Mouse (Mus musculus): ENCODE results near the gene Pdzd2.

The Pdzd2 gene

DNA sequence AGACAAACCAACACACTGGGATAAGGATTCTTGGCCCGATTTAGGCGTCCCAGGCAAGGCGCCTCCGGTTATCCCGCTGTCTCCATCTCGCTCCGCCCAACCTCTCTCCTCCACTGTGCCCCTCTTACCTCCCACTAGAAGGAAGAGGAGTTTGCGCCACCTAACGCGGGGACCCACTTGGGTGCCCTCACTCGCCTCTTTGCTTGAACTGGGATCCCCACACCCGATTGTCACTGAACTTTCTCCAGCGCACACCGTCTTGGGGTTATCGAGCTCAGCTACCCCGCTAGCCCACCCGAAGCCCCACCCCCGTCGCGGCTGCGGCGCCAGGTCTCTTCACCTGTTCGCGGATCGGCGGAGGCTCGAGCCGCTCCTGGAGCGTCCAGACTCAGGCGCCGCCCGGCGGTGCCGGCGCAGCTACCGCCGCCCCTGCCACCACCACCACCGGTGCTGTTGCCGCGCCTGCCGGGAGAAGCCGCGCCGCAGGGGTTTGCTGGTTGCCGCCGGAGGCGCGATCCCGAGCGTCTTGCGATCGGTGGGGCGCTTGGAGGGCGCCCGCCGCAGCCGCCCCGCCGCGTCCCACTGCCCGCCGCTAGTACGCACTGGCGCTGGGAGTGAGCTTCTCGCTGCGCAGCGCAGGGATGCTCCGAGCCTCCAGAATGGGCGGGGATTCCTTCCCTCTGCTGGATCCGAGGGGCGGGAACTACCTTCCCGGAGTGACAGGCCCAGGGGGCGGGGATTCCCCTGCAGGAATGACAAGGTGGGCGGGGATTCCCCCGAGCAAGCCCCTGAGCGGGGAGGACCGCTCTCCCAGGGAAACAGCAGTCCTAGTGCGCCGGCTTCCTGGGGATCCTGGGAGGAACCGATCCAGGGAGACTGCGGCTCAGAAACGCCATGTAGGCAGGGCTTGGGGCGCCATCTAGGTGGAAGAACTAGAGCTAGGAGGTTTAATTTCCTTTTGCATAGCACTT is at the start of gene Pdzd2:
Gene Pdzd2 (minus strand): TSS at position 648 of the 971 bp plus-strand sequence.
- DNase-seq (ENCODE audit: low read depth), result no peak

DNA sequence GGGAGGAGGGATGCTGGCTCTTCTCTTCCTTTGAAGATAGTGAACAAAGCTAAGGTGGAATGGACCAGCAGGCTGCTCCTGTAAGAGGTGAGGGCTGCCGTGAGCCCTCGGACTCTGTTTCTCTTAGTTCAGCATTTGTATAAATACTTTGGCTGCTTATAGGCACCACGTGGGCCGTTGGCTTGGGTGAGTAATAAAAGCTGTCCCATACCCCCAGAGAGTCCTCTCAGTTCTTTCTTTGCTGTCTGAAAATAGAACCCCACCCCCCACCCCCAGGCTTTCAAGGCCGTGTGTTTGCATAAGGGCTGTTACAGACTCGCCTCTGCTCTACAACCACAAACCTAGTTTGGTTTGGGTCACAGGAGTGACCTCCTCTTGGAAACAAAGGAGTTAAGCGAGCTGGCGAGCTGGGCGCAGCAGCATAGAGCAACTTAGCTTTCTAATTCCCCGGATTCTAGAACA is 49.7 kb upstream of the Pdzd2 start:
- DNase-seq (ENCODE audit: low read depth), result no peak

DNA sequence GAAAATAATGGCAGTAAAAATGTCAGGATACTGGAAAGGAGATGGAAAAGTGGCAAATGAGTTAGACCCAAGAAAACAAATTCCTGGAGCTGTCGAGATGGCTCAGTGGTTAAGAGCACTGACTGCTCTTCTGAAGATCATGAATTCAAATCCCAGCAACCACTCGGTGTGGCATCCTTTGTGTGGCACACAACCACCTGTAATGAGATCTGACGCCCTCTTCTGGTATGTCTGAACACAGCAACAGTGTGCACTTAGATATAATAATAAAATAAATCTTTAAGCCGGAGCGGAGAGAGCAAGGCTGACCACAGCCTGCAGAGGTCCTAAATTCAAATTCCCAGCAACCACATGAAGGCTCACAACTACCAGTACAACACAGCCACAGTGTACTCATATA is 48.8 kb upstream of the Pdzd2 start:
- DNase-seq (ENCODE audit: low read depth), result no peak

DNA sequence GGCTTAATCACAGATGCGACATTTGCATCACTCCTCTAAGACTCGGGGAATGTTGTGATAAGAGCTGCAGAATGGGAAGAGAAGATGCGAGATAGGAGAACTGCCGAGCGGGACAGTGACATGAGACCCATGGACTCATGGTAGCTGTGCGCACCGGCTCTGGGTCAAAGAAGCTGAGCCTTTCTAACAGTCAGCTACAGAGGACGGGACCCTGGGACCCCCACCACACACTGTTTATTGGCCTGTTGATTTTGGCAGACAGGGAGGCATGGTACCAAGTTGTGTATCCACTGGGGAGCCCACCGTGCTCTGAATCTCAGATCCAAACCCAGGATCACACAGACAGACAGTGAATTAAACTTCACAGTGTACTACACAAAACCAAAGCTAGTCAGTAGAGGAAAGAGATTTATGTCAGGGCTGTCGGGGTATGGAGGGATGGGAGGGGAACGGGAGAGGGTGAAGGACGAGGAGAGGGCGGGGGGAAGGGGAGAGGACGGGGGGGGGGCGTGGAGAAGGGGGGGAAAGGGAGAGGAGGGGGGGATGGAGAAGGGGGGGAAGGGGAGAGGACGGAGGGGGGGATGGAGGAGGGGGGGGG is 42.1 kb upstream of the Pdzd2 start:
- DNase-seq (ENCODE audit: low read depth), result no peak

DNA sequence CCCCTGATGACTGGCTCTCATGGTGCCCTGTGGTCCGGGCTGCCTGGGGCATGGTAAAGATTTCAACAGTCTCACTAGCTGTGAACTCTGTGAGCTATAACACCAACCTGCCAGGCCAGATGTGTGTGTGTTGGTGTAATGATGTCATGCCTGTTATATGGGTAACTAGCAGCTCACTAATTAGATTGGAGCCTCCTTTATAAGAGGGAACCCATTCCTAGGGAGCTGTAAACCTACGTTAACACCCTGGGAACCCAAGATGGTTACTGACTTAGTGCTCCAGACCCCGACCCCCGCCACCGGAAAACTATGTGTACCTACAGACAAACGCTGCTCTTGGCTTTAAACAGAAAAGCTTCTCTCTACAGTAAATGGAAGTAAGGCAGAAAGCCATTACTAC is 41.6 kb upstream of the Pdzd2 start:
- DNase-seq (ENCODE audit: low read depth), result no peak

DNA sequence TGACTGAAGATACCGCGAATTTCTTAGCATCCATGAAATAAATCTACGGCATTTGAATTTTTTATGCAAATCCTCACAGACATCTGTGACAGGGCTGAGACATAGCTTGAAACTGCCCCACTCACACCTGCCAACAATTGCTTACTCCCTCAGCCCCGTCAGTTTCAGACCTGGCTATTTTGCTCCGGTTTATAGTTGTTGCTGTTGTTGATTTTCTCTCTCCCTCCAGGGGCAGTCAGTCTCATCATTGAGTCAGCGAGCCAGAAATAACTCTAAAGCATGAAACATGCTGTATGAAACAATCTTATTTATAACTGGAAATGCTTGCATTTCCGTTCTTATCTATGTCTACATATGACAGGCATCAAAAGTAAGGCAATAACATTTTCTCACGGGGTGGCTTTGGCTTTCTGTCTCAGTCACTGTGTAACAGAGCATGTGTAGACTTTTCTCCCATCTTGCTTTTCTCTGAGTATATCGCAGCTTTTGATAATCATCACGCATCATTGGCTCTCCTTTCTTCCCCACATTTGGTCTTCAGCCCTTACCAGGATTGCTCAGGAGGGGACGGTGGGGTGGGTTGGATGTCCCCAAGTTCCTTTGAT is 34.5 kb upstream of the Pdzd2 start:
- DNase-seq (ENCODE audit: low read depth), result no peak

DNA sequence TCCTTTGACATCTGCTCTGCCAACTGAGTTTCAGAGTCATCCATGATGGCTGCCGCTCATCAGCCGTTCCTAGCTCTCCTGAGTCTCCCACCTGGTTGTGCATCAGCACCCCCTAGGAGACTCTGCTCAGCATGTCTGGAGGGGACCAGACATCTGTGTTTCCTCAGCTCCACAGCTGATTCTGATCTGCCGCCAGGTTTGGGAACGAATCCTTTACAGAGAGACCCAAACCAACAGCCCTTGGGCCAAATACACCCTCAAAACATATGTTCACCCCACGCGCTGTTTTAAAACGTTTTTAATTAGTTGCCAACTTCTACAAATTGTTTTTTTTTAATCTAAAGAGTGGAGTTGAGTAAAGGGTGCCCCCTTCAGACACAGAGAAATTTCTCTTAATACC is 31.2 kb upstream of the Pdzd2 start:
- DNase-seq (ENCODE audit: low read depth), result no peak

DNA sequence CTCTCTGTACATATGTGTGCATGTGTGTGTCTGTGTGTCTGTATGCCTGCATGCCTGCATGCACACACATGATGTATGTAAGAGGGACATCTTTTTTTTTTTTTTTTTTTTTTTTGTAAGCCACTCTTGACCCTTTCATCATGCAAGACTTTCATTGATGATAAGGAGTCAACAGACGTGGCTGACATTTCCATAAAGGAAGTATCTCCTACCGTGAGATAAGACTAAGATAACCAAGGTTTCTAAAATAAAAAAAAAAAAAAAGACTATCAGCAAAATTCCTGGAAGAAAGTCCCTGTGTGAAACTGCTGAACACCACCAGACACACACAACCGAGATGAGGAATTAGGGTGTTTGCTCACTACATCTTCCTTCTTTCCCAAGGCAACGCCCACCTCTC is 27.1 kb upstream of the Pdzd2 start:
- DNase-seq (ENCODE audit: low read depth), result no peak

DNA sequence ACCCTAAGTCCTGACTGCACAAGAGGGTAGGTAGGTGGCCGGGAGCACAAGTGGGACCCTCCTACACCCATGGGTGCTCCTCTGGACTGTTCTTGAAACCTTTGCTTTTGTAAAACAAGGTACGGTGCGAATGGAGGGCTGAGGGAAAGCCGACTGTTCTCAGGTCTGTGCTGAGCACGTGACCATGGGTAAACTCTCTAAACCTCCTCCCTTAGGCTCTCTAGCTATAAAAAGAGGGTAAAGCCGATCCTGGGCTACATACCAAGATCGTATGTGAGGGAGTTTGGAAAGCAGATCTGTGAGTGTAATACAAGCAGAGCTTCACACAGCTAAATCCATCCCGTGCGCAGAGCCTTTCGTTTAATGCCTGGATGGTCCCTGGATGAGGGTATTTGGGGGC is 23.4 kb upstream of the Pdzd2 start:
- no peak for DNase-seq (ENCODE audit: low read depth)

DNA sequence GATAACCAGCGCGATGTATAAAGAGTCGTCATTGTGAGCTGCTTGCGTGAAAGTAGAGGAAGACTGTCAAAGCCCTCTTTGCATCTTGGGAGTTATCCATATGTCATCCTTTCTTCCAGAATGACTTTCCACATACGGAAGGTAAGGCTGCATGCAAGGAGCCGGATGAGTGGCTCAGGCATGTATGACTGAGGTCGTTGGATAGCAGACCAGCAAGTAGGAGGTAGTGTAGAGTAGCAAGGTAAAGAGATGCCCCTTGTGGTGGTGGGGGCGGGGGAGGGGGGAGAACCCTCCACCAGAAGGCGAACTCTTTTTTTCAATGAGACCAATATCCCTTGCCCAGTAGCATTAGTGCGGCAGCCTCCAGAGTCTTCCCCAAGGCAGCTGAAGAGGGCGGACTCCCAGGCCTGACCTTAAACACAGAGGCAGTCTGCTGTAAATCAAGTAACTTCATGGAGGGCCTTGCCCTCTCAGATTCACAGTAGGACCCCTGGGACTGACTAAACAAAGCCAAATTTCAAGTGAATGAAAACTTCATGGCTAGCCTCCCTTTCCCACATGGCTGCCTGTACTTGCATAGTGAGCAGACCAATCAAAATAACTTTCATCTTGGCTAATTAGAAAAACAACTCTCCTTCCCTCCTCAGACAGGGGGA is 22.7 kb upstream of the Pdzd2 start:
- no peak for DNase-seq (ENCODE audit: low read depth)

DNA sequence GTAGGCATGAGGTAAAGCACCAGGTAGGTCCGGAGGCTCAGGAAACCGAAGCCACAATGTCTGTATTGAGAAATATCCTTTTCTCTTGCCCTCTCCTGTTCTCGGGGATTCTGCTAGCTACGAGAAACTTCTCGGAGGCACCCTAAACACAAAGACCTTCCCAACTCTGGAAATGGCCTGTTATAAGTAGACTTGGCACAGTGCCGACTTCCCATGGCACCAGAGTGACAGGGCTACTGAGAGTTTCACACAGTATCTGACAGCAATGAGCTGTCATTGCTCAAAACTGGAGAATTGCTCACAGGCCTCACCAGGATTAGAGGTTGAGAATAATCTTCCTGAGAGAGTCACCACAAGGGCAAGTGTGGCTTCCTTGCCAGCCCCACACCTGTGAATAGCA is 21.0 kb upstream of the Pdzd2 start:
- DNase-seq (ENCODE audit: low read depth), result no peak

DNA sequence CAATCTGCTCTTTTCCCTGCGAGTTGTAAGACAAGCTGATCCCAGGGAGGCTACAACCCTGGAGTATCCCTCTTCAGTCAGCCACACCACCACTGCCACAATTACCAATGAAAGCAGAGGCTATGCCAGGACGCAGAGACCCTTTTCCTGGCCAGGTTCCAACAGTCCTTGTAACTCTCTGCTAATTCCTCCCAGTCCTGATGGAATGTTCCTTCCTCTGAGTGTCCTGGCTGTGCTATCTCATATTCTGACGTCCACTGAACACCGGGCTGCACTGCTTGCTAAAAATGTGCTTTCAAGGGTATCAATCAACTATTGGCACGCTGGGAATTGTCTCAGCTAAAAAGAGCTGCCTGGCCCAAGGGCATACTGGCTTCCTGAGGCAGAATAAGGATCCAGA is 18.7 kb upstream of the Pdzd2 start:
- no peak for DNase-seq (ENCODE audit: low read depth)

DNA sequence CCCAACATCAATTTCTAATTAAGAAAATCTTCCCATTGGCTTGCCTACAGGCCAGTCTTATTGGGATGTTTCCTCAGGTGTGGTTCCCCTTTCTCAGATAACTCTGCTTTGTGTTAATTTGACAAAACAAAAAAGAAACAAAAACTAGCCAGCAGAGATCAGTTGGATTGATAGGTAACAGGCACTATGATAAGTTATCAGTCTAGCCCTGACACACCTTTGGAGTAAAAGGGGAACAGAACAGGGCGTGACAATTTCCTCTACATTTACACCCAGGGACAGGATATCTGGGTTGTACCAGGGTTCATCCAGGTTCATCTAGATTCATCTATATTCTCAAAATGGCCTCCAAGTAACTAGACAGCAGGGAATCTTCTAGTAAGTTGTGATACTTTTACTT is 18.0 kb upstream of the Pdzd2 start:
- DNase-seq (ENCODE audit: low read depth), result no peak

DNA sequence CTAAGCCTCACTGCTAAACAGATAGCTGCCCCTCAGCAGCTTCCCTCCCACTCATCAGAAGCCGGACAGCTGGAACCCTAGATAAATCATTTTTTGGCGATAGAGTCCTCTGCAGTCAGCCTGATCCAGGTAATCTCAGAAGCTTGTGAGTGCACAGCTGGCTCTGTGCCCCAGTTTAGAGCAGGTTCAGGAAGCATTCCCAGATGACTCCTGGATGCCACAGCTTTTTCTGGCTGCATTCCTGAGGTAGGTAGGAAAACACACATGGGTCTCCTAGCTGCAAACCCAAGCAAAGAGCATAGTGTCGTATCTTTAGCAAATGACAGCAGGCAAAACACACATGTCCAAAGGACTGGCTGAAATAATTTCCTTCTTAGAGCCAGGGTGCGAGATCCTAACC is 13.5 kb upstream of the Pdzd2 start:
- DNase-seq (ENCODE audit: low read depth), result no peak

DNA sequence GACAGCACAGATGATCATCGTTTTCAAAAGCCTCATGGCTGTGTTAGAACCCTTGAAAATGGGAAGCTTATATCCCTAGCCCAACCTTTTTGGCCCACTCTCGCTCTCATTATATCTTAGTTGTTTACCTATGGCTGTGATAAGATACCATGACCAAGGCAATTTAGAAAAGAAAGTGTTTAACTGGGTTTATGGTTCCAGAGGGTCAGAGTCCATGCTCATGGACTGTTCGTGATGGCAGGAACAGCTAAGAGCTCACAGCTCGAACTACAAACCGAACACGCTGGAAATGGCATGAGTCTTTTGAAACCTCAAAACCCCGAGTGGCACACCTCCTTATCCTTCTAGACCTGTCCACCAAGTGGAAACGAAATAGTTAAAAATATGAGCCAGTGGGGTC is 11.2 kb upstream of the Pdzd2 start:
- DNase-seq (ENCODE audit: low read depth), result no peak

DNA sequence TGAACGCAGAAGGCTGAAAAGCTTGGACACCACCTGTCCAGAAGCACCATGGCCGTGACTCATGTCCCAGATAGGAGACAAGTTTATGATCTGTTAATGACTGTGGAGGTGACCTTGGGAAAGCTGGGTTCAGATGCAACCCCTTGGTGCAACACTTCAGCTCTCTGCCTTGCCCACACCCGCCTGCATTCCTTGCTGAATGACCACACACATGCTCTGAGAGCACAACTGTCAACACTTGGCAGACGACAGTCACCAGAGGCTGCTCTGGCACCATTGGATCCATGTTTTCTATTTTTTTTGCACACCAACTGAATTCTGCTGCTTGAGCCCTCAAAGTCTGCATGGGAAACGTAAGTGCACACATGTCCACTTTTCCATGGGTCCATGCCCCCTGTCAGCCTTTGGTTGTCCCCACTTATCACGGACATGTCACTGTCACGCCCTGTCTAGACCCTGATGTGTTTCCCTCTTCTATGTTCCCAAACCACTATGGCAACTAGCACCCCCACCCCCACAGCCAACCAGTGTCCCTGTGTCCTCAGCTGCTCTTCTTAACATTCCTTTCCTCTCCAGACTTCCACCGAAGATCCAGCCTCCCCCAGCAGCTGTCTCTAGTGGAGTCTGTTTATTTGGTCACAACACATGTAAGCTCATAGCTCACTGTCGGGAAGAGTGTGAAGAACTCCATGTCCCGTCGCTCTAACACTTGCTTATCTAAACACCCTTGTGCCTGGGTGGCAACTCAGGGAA is 10.0 kb upstream of the Pdzd2 start:
- no peak for DNase-seq (ENCODE audit: low read depth)

DNA sequence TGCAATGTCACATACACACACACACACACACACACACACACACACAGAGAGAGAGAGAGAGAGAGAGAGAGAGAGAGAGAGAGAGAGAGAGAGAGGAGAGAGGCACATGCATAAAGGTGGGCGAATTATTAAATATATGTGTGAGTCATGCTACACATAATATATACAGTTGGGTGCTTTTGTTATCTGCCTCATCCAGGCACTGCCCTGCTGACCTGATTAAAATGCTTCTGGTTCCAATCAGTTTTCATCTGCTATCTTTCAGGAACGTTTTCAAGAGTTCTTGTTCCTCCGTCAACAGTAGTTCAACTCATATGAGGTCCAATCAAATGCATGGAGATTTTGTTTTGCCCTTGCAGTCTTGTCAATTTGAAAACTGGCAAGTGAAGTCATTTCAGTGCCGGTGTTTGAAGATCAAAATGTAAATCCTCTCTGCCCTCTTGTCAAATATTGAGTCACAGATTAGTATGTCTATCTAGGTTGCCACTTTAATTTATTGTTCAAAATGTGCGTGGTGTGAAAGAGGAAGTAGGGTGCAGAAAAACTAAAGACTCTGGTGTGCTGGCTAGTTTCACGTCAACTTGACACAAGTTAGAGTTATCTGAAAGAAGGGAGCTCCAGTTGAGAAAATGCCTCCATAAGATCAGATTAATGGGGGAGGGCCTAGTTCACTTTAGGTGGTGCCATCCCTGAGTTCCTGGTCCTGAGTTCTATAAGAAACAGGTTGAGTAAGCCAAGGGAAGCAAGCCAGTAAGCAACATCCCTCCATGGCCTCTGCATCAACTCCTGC is 2.6 kb upstream of the Pdzd2 start:
- DNase-seq (ENCODE audit: low read depth), result no peak

DNA sequence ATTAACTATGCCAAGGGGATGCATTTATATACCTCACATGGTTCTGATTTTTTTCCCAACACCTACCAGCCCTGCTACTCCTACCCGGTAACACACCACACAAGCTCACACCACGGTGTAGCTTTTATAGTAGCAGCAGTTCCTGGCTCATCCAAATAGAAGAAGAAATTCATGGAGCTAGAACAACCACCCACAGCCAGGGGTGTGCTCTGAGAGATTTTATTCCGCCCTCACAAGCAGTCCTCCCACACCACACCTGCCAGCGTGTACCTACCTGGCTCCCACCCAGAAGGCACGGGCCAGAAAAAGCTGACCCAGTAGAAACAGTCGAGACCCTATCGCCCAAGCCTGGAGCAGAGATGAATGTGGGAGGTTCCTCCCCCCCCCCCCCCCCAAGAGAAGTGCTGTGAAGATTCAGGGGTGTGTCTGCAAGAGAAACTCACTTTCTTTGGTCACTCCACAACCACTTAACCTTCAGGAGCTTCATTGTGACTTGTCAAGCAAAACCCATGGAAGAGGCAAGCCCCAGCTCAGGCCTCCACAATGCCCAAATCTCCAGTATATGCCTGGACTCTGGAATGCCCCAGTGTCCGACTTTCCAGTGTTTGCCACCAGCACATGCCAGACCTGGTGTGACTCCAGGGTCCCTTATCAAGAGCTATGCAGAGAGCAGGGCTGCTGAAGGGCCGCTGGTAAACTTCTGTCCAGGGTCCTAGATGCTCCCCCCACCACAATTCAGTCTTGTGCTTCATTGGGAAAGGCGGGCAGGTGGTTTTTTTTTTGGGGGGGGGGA is 1.2 kb downstream of the Pdzd2 start:
- DNase-seq (ENCODE audit: low read depth), result no peak

DNA sequence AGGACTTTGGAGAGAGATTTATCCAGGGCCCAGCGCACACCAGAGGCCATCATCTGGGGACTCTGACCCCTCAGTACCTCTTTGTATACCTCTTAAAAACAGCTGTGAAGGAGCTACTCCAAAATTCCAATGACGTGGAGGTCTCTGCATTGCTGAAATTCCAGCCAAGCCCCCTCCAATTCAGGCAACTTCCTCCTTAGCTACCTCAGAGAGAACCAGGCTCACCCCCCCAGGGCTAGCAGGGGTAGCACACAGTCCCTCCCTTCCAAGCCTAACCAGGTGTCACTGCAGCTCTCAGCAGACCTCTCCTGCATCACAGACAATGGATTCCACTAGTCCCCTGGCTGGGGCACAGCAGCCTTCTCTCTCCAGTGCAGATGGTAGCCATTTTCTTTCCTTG is 4.5 kb downstream of the Pdzd2 start:
- DNase-seq (ENCODE audit: low read depth), result no peak

DNA sequence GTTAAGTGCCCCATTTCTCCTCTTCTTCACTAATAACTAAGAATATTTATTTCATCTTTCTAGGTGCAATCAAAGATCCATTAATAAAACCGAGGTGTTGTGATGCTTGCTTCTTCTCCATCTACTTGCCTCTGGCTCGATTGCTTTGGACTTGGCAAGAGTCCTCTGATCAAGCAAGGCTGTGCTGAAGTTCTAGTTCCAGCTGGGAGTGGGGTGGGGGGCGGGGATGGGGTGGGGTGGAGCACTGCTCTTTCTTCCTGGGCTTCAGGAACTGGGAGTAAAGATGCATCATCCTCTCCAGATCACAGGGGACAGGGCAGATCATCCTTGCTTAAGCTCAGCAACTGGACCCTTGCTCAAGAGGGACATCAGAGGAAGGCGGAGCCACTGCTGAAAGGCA is 5.5 kb downstream of the Pdzd2 start:
- DNase-seq (ENCODE audit: low read depth), result no peak
